Mouse (Mus musculus) R1 (cell line): ENCODE data around the gene Acot8.

Source experiments
- DNase-seq: peaks from one replicate; pipeline ENCODE4 v3.0.0-alpha.2; 2018; ENCODE audit warnings: low read depth, low spot score

The Acot8 gene

DNA sequence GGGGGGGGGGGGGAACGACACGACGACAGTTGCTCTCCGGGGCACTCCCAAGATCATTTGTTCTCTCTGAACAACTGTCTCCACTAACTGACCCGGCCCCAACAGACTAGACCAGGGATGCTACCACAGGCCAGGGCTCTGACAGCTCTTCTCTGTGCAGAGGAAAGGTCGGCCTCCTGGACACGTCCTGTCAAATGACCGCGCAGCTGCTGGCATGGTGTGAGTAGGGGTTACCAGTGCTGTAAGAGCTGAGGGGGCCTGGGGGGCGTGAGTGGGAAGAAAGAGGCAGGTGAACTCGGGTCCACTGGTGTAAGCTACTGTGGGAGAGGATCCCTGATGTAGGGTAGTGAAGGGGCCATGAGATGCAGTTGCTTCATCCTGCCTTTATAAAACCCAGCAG, 46.8 kb downstream of the Acot8 start:
- DNase-seq: no peak

- no peak for DNase-seq
Observed at GRCm38 (mm10) chr2:164754800-164755199, 49.9 kb downstream of the Acot8 start.

- no peak for DNase-seq
Observed at GRCm38 (mm10) chr2:164754105-164754504, 50.6 kb downstream of the Acot8 start.

DNA sequence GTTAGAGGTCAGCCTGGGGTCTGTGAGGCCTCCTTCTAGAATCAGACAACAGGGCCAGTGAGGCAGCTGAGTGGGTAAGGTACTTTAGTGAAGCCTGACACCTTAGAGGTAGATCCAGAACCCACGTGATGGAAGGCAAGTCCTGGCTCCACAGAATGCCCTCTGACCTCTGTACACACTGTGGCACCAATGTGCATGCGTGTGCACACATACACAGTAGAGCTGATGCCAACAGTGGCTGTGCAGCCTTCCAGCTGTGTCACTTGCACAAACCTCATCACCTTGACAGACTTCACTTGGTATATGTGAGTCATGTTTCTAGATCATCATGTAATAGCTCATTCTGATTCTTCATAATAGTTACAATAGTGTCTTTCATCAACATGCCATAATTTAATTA, 52.2 kb downstream of the Acot8 start:
- no peak for DNase-seq

DNA sequence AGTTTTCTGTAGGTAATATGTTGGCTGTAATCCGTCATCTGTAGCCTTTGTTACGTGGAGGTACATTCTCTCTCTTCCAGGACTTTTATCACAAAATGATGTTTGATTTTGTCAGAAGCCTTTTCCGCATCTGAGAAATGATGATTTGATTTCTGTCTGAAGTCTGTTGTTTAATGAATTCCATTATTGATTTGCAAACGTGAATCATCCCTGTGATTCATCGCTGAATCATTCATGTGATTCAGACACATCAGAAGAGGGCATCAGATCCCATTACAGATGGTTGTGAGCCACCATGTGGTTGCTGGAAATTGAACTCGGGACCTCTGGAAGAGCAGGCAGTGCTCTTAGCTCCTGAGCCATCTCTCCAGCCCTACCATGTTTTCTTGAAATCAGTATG, 55.7 kb downstream of the Acot8 start:
- no peak for DNase-seq

- DNase-seq: no peak
Observed at GRCm38 (mm10) chr2:164748191-164748590, 56.5 kb downstream of the Acot8 start.

DNA sequence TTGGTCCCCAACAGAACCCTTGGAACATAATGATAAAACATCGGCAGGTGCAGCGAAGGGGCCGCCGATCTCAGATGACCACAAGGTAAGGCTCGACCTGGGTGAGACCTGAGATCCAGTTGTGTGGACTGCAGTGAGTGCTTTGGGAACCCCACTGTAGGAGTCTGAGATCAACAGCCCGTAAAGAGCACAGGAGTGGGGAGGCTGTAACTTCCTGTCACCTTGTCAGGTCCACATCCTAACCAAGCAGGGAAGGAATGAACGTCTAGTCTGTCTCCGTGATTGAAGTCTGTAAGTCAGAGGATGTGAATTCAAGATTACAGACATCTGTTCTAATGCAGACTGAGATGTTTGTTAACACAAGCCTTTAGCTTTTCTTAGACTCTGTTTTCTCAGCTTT, 58.0 kb downstream of the Acot8 start:
- DNase-seq: no peak

DNA sequence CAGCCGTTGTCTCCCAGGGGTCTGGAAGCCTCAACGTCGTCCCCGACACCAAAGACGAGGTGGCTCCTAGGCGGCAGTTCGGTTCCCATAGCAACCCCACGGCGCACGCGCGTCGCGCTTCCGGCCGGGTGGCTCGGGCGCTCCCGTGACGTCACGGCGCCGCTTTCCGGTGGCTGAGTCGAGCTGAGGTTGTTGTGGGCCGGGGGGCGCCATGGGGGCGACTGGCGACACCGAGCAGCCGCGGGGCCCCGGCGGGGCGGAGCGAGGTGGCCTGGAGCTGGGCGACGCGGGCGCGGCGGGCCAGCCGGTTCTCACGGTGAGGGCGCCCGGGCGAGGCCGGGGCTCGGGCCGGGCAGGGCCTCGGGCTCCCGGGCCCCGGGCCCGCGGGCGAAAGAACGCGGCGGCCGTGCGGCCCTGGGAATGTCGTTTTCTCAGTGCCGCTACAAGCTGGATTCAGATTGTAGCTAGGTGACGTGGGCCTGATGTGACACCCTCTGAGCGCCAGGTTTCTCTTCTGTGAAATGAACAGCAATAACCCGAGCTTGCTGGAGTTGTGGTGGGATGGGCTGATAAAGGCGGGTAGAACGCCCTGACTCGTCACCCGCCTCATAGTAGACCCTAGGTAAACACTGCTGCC, 58.7 kb downstream of the Acot8 start, which contains the start of the genes Wfdc3 and Dnttip1:
Gene Wfdc3 (minus strand): TSS at position 89 of the 637 bp plus-strand sequence.
Gene Dnttip1 (plus strand): TSS at position 141 of the 637 bp plus-strand sequence.
- DNase-seq: peak; percentile 92

DNA sequence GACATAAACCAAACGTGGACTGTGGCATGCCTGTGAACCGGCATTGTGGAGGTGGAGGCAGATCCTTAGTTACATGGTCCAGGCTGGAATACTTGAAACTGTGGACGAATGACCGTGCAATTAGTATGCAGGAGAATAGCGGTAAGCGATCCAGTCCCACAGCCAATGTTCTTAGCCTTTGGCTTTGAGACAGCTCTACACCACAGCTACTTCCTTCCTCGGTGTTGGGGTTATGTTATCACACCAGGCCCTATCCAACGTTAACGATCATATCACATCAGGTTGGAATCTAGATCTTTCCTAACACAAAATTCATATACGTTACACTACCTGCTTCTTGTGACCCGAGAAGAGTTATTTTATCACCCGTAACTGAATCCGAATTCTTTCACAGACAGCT, 59.7 kb downstream of the Acot8 start:
- no peak for DNase-seq
